Mouse (Mus musculus): Measurements from ENCODE around the gene Fads2.

The Fads2 gene

GRCm38 (mm10) chr19:10102054-10102700 is 631 bp upstream of the Fads2 start:
- DNase-seq, result no peak

GRCm38 (mm10) chr19:10100631-10101071 is 895 bp downstream of the Fads2 start:
- DNase-seq, result peak; percentile 23 to 39

DNA sequence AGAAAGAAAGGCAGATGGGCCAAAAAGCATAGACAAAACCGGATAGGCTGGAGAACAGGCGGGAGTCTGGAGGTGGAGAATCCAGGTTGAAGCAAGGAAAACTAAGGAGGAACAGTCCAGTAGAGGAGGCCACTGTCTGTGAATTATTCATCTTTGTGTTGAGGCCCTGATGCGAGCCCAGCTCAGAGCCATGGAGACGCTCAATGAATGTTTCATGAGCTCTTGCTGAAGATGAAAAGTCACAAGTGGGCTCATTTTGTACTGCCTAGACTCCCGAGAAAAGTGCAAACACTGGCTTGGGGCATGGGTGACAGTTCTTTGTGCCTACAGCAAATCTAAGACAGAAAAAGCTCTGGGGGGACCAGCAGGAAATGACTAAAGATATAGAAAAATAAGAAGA is 3.7 kb downstream of the Fads2 start:
- DNase-seq, result no peak

- DNase-seq, result no peak
These were observed 5.1 kb downstream of the Fads2 start for GRCm38 (mm10) chr19:10096371-10096876.

GRCm38 (mm10) chr19:10094695-10095094 is 6.9 kb downstream of the Fads2 start:
- DNase-seq, result no peak

DNA sequence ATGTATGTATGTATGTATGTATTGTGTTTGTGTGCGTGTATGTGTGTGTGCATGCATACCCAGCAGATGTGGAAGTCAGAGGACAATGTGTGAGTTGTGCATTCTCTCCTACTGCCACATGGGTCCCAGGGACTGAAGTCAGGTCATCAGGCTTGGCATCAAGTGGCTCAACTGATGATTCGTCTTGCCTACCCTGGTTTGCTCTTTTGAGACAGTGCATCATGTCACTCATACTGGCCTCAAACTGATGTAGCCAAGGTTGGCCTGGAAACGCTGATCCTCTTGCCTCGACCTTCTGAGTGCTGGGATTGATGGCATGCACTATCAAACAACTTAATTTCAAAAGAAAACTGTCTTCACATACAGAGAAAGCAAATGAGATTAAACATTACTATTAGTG is 7.7 kb downstream of the Fads2 start:
- no peak for DNase-seq

DNA sequence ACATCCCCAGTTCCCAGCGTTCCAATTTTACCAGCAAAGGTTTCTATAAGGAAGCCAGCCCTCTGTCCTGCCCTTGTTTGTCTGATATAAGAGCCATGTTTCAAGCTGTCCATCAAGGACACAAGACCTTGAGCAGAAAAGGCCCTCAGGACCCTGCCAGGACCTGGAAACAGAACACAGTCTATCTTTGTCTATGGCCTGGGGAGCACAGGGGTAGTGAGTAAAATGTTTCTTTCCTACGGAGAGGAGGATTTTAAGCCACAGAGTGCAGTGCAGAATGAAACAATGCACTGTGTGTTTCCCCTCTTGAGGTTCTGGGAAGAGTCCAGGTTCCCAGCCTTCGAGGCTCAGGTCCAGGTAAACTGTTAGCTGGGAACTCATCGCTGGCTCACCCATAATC is 14.6 kb downstream of the Fads2 start:
- no peak for DNase-seq

- DNase-seq, result no peak
These were observed 16.1 kb downstream of the Fads2 start for GRCm38 (mm10) chr19:10085454-10085853.

GRCm38 (mm10) chr19:10082105-10082504 is 19.4 kb downstream of the Fads2 start:
- DNase-seq, result no peak

GRCm38 (mm10) chr19:10080384-10080783 is 21.2 kb downstream of the Fads2 start:
- DNase-seq, result no peak

DNA sequence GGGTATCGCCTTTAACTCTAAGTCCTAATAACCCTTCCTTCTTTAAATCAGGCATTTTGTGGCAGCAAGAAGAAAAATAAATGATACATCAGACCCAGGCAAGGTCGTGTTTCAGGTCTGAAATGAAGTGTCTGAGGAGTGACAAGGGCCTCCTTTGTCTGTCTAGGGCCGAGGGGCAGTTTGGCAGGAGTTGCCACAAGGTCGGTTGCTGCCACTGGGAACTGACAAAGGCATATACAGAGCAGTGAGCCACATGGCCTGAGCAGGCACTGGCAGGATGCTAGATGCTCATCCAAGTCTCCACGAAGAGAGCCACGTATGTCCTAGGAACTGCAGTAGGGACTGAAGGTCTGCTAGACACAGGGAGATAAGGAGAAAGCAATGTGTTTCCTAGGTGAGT is 23.2 kb downstream of the Fads2 start:
- DNase-seq, result no peak

- no peak for DNase-seq
These were observed 28.4 kb downstream of the Fads2 start for GRCm38 (mm10) chr19:10073145-10073544.

DNA sequence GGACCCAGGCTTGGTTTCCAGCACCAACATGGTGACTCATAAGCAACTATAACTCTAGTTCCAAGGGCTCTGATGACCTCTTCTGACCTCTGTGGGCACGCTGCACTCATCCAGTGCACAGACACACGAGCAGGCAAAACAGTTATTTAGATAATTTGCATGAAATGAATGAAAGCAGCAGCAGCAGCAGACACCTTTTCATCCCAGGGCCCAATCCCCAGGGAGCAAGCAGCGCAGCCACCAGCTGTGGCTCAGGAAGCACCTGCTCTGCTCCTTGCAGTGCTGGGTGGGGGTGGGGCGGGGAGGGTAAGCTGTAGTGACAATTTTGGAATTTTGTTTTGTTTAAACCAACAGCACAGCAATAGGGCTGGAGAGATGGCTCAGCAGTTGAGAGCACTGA is 29.7 kb downstream of the Fads2 start:
- DNase-seq, result no peak

DNA sequence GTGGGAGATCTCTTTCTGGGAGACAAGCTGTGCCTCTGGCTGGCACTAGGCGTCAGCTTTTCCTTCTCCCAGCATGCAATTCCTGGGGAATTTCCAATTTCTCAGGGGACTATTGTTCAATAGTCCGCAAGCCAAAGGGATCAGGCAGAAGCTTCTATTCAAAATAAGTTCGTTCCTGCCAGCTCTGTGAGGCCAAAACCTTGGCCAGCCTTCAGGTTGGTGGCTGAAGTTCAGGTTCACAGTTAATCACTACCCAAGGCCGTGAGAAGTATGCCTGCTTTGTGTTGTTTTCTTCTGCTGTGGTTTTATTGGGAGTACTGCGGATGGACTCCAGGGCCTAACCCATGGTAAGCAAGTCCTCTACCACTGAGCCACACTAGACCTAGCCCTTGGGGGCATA is 30.4 kb downstream of the Fads2 start:
- no peak for DNase-seq

- DNase-seq, result no peak
These were observed 31.2 kb downstream of the Fads2 start for GRCm38 (mm10) chr19:10070186-10070980.

GRCm38 (mm10) chr19:10067701-10068100 is 33.8 kb downstream of the Fads2 start:
- DNase-seq, result no peak

GRCm38 (mm10) chr19:10066502-10066901 is 35.0 kb downstream of the Fads2 start:
- no peak for DNase-seq

DNA sequence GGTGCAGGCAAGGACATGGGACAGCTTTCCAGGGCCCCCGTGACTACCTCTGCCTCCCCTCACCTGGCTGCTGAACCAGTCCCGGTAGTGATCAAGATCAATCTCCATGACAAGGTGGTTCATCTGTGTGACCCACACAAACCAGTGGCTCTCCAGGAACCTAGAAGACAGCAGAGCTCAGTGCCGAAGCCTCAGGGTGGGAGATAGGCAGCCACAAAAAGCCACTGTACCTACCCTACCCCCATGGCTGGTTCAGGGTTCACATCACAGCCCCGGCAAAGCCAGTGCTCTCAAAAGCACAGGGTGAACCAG is 35.4 kb downstream of the Fads2 start:
- DNase-seq, result no peak

DNA sequence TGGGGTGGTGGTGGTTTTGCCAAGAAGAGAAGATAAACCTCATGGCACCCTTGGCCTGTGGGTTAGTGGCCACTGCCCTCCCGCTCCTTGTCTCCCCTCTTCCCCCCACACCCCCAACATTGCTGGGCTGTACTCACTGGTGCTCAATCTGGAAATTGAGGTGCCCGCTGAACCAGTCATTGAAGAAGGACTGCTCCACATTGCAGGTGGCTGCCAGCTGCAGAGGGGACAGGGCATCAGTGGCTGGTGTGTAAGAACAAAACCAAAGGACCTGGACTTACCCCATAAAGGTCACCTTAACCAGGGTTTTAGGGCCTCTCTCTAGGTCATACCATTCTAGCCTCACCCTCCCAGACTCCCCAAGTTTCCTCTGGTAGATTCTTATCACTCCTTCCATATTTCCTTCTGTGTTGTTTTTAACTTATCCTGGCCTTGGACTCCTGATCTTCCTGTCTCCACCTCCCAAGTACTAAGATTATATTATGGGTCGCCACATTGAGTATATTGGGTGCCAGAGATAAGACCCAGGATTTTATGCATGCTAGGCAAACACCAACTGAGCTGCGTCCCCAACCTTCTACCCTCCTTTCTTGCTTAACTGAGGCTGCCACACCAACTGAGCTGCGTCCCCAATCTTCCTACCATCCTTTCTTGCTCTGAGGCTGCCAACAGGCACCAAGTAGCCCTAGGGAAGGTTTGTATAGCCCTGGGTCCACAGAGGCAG is 35.9 kb downstream of the Fads2 start:
- no peak for DNase-seq

- DNase-seq, result peak in 1 of 2 experiments; percentile 30
These were observed 37.2 kb downstream of the Fads2 start for GRCm38 (mm10) chr19:10064173-10065012.

DNA sequence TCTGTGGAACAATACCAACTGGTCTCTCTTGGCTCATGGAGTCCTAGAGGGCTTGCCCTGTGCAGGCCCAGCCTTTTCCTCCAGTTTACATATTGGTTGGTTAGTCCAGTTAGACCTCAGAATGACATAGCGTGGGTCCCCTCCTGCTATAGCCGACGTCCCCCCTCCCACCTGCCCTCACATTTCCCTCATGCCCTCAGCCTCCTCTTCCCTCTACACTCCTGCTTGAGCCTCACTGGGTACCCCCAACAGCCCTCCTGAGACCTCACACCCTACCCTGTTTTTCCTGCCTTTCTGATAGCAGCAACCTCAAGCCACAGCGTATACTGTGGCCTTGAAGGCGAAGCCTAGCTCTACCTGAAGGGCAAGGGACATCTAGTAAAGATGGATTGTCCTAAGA is 38.7 kb downstream of the Fads2 start:
- no peak for DNase-seq

- DNase-seq, result no peak
These were observed 39.3 kb downstream of the Fads2 start for GRCm38 (mm10) chr19:10062292-10062691.

DNA sequence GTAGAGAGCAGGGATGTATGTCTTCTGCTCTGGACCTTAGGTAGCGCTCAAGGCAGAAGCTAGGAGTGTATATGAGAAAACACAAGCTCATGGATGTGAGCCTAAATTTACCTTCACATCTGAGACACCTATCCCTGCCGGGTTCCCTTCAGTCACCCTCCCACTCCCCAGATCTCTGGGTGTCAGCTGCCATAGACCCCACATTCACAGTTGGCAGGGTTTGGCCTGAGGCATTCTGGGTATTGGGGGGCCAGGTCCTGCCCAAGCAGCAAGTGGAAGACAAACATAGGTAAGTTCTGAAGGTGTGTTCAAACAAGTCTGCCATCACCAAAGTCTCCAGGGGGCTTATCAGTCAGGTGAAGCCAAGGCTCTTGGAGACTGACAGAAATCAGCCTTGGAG is 39.9 kb downstream of the Fads2 start:
- DNase-seq, result no peak

Data from spleen, adult 18-20 months (tissue).